Mouse (Mus musculus) midbrain, embryonic 11.5 days (tissue): ENCODE measurements at regions not wholly inside any gene's neighbourhood (a gene's known extent, or its start where the extent isn't known, plus 50 kb on each side); places are given as distances from the start of the nearest gene placed in this dataset.

Source experiments
- ATAC-seq: fragments of 200-750 bp; cut with Nextera tagmentation; 2 replicates; pipeline ENCODE4 v1.8.0; 2017; ENCODE audit warnings: moderate TSS enrichment, moderate library complexity; ENCODE audit not compliant: low FRiP score
- DNase-seq: peaks from one replicate; pipeline ENCODE4 v3.0.0; 2015; ENCODE audit warnings: low spot score; ENCODE audit errors: missing footprints
- H3K27ac ChIP-seq: fragments of 300-500 bp; sonication (generic); 2 replicates; pipeline ENCODE4 v1.5.1; 2014; ENCODE audit warnings: low read depth, low read length
- H3K27me3 ChIP-seq: fragments of 300-500 bp; sonication (generic); 2 replicates; pipeline ENCODE4 v1.6.1; 2014; ENCODE audit warnings: mild to moderate bottlenecking, low read length, moderate library complexity, mixed read lengths; ENCODE audit not compliant: control insufficient read depth, insufficient read depth
- H3K36me3 ChIP-seq: fragments of 300-500 bp; sonication (generic); 2 replicates; pipeline ENCODE4 v1.6.1; 2014; ENCODE audit warnings: mild to moderate bottlenecking, low read length, moderate library complexity, mixed read lengths; ENCODE audit not compliant: control insufficient read depth, insufficient read depth
- H3K4me1 ChIP-seq: fragments of 300-500 bp; sonication (generic); 2 replicates; pipeline ENCODE4 v1.6.1; 2014; ENCODE audit warnings: low read length; ENCODE audit not compliant: control insufficient read depth, insufficient read depth
- H3K4me2 ChIP-seq: fragments of 300-500 bp; sonication (generic); 2 replicates; pipeline ENCODE4 v1.6.1; 2014; ENCODE audit warnings: mild to moderate bottlenecking, moderate library complexity
- H3K4me3 ChIP-seq: fragments of 300-500 bp; sonication (generic); 2 replicates; pipeline ENCODE4 v1.5.1; 2014; ENCODE audit warnings: low read depth, low read length
- H3K9ac ChIP-seq: fragments of 300-500 bp; sonication (generic); 2 replicates; pipeline ENCODE4 v1.6.1; 2014; ENCODE audit warnings: low read length
- H3K9me3 ChIP-seq: fragments of 300-500 bp; sonication (generic); 2 replicates; pipeline ENCODE4 v1.6.1; 2016; ENCODE audit warnings: low read length; ENCODE audit not compliant: control insufficient read depth
- WGBS: fragments of 180-500 bp; shearing (Covaris S2); extraction: QIAGEN DNeasy Blood & Tissue Kit; methylation state at CpG from one replicate; pipeline ENCODE4 v1.1.7; 2014; 5-methylcytosine and 5-hydroxymethylcytosine counted together

- no peaks in the 10 kb centered on the region for H3K36me3 ChIP-seq
- ATAC-seq = no peak
- 76% methylated on average over 3 of the region's 3 CpGs for WGBS
- no peak overlapping the region for H3K4me2 ChIP-seq
- H3K9ac ChIP-seq = no peak overlapping the region
- no peaks in the 10 kb centered on the region for H3K27me3 ChIP-seq
- H3K4me1 ChIP-seq = no peaks in the 10 kb centered on the region
- no peak overlapping the region for H3K27ac ChIP-seq
- H3K4me3 ChIP-seq = no peak overlapping the region
- no peaks in the 10 kb centered on the region for H3K9me3 ChIP-seq
- DNase-seq = no peak
Measured at GRCm38 (mm10) chr13:102108916-102109315, 340.9 kb upstream of the Pik3r1 start.

GRCm38 (mm10) chr13:102113941-102114340 lies 345.9 kb upstream of the Pik3r1 start:
- DNase-seq (no peak), ATAC-seq (no peak)
- no peak overlapping the region for H3K4me3 ChIP-seq
- no peak overlapping the region for H3K27ac ChIP-seq
- 95% methylated on average over 5 of the region's 5 CpGs for WGBS
- no peaks in the 10 kb centered on the region for H3K36me3 ChIP-seq
- no peaks in the 10 kb centered on the region for H3K27me3 ChIP-seq
- no peak overlapping the region for H3K9ac ChIP-seq
- no peaks in the 10 kb centered on the region for H3K4me1 ChIP-seq
- no peaks in the 10 kb centered on the region for H3K9me3 ChIP-seq
- no peak overlapping the region for H3K4me2 ChIP-seq

GRCm38 (mm10) chr13:102122341-102122740 lies 354.3 kb upstream of the Pik3r1 start:
- no peak for DNase-seq
- Histone ChIP-seq H3K9me3 (no peaks in the 10 kb centered on the region), H3K4me3 (no peak overlapping the region), H3K4me1 (no peaks in the 10 kb centered on the region), H3K27me3 (no peaks in the 10 kb centered on the region), H3K9ac (no peak overlapping the region), H3K4me2 (no peak overlapping the region), H3K27ac (no peak overlapping the region), H3K36me3 (no peaks in the 10 kb centered on the region)
- WGBS = 93% methylated on average over 6 of the region's 6 CpGs
- no peak for ATAC-seq

DNA sequence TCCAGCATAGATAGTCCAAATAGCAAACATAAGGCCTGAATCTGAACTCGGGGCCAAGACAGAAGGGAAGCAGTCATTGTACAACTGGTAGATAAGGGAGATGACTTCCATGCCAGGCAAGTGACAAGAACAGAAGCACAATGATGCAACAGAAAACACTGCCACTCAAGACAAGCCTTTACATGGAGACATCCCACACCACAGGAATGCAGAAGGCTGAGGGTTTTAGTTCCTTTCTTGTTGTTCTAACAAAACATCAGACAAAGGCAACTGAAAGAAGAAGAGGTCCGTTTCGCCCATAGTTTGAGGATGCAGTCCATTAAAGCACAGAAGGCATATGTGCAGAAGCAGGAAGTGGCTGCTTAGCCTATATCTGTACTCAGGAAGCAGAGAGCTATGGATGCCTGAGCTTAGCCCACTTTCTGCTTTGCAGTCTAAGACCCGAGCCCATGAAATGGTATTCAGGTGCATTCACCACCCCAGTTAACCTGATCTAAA lies 360.0 kb upstream of the Pik3r1 start:
- ATAC-seq (no peak), DNase-seq (no peak)
- Histone ChIP-seq H3K4me1 (no peaks in the 10 kb centered on the region), H3K4me2 (no peak overlapping the region), H3K4me3 (no peak overlapping the region), H3K9me3 (no peaks in the 10 kb centered on the region), H3K27me3 (no peaks in the 10 kb centered on the region), H3K27ac (no peak overlapping the region), H3K9ac (no peak overlapping the region), H3K36me3 (no peaks in the 10 kb centered on the region)
- 87% methylated on average over 4 of the region's 4 CpGs for WGBS

DNA sequence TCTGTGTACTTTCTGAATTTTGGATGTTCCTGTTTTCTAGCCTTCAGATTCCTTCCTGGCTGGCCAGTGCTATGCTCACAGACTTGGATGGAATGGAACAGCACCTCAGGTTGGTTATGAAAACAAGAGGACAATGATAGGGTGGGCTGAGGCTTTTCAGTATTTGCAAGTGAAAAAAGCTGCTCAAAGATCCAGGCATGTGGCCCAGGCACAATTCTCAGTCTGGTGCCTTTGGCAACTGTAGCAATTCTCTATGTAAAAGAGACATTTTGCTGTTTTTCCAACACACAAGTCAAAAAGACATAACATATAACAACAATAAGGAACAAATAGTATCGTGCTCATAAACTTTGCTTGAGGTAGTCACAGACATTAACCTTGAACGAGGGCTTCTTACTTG lies 363.4 kb upstream of the Pik3r1 start:
- 91% methylated on average over 2 of the region's 2 CpGs for WGBS
- no peak for DNase-seq
- H3K27ac ChIP-seq = no peak overlapping the region
- no peak overlapping the region for H3K4me2 ChIP-seq
- ATAC-seq = no peak
- no peaks in the 10 kb centered on the region for H3K27me3 ChIP-seq
- no peak overlapping the region for H3K9ac ChIP-seq
- no peak overlapping the region for H3K4me3 ChIP-seq
- H3K4me1 ChIP-seq = no peaks in the 10 kb centered on the region
- H3K36me3 ChIP-seq = no peaks in the 10 kb centered on the region
- no peaks in the 10 kb centered on the region for H3K9me3 ChIP-seq

DNA sequence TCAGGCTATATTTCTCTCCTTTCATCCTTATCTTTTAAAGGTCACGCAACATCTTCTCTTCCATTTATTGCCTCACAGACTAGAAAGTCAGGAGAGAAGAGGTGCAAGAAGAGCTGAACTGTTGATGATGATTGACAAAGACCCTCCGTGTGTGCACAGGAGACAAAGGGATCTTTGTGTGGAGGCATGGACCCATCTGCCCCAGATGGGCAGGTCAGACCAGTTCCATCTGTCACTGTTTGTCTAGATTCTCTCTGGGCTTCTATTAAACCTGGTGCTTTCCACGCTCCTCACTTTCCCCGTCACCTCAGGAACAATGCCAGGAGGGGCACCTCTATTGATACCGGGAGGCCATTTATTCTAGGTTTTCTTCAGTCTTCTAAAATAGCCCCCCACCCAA lies 364.1 kb upstream of the Pik3r1 start:
- ATAC-seq (no peak), DNase-seq (no peak)
- no peak overlapping the region for H3K4me2 ChIP-seq
- H3K27me3 ChIP-seq = no peaks in the 10 kb centered on the region
- no peaks in the 10 kb centered on the region for H3K9me3 ChIP-seq
- no peaks in the 10 kb centered on the region for H3K4me1 ChIP-seq
- H3K9ac ChIP-seq = no peak overlapping the region
- no peaks in the 10 kb centered on the region for H3K36me3 ChIP-seq
- no peak overlapping the region for H3K27ac ChIP-seq
- 77% methylated on average over 5 of the region's 5 CpGs for WGBS
- H3K4me3 ChIP-seq = no peak overlapping the region

DNA sequence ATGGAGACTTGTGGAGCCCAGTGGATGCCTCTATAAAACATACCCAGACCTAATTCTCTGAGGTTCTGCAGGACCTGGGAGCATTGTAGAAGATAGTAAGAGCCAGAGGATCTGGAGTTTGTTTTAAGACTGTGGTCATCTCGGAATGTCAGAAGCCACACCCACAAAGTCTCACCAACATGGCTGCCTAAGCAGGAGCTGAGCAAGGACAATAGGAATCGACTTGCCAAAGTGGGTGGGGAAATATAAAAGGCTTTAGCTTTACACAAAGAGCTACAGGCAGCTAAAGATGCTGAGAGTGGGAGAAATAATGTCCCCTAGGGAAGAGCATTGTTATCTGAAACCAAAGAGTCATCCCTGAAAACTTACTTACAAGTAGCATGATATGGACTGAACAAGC lies 364.7 kb upstream of the Pik3r1 start:
- Histone ChIP-seq H3K4me2 (no peak overlapping the region), H3K27me3 (no peaks in the 10 kb centered on the region), H3K27ac (no peak overlapping the region), H3K36me3 (no peaks in the 10 kb centered on the region), H3K9me3 (no peaks in the 10 kb centered on the region), H3K9ac (no peak overlapping the region), H3K4me3 (no peak overlapping the region), H3K4me1 (no peaks in the 10 kb centered on the region)
- ATAC-seq (no peak), DNase-seq (no peak)
- WGBS = 56% methylated on average over 2 of the region's 2 CpGs

DNA sequence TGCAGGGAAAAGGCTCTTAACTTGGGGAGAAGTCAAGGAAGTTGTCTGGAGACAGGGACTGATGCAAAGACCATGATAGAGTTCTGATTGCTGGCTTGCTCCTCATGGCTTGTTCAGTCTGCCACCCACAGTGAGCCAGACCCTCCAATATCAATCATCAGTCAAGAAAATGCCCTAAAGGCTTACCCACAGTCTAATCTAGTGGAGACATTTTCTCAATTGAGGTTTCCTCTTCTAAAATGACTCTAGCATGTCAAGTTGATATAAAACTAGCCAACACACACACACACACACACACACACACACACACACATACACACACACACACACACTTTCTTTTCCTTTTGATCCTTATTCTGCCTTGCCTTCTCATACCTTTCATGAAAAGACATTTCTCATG lies 367.2 kb upstream of the Pik3r1 start:
- Histone ChIP-seq H3K9me3 (no peaks in the 10 kb centered on the region), H3K4me1 (no peaks in the 10 kb centered on the region), H3K9ac (no peak overlapping the region), H3K27me3 (no peaks in the 10 kb centered on the region), H3K4me2 (no peak overlapping the region), H3K27ac (no peak overlapping the region), H3K4me3 (no peak overlapping the region), H3K36me3 (no peaks in the 10 kb centered on the region)
- DNase-seq (no peak), ATAC-seq (no peak)

GRCm38 (mm10) chr13:102142986-102143385 lies 375.0 kb upstream of the Pik3r1 start:
- H3K4me1 ChIP-seq = no peaks in the 10 kb centered on the region
- no peak for DNase-seq
- no peak overlapping the region for H3K4me2 ChIP-seq
- 92% methylated on average over 7 of the region's 7 CpGs for WGBS
- no peaks in the 10 kb centered on the region for H3K27me3 ChIP-seq
- H3K9me3 ChIP-seq = no peaks in the 10 kb centered on the region
- no peak overlapping the region for H3K27ac ChIP-seq
- no peak for ATAC-seq
- H3K9ac ChIP-seq = no peak overlapping the region
- no peaks in the 10 kb centered on the region for H3K36me3 ChIP-seq
- no peak overlapping the region for H3K4me3 ChIP-seq

- no peaks in the 10 kb centered on the region for H3K4me1 ChIP-seq
- DNase-seq (no peak), ATAC-seq (no peak)
- no peak overlapping the region for H3K4me3 ChIP-seq
- H3K27ac ChIP-seq = no peak overlapping the region
- H3K36me3 ChIP-seq = no peaks in the 10 kb centered on the region
- no peaks in the 10 kb centered on the region for H3K27me3 ChIP-seq
- H3K9me3 ChIP-seq = no peaks in the 10 kb centered on the region
- no peak overlapping the region for H3K4me2 ChIP-seq
- WGBS = 83% methylated on average over 2 of the region's 2 CpGs
- no peak overlapping the region for H3K9ac ChIP-seq
Measured at GRCm38 (mm10) chr13:102143848-102144247, 375.8 kb upstream of the Pik3r1 start.
